Mouse (Mus musculus): Measurements from ENCODE around the gene Gmnn. TPM values are rescaled to one million over a fixed set of nuclear protein-coding genes. Genes with fewer than 3 reads are reported as not detected.

The Gmnn gene
- polyA plus RNA-seq, 1 experiment: 53.3 TPM

Other genes starting within 250 kb of the Gmnn start
- 3.8 and 7.8 TPM in 2 replicates for gene Ripor2, start 179.7 kb downstream of the Gmnn start, polyA plus RNA-seq (2012; ENCODE audit: insufficient read depth, insufficient read length, missing spikeins)
- gene Armh2, start 20.7 kb downstream of the Gmnn start, polyA plus RNA-seq (2012; ENCODE audit: insufficient read depth, insufficient read length, missing spikeins): not detected in 2 replicates
- gene BC005537, start 39.7 kb upstream of the Gmnn start, polyA plus RNA-seq (2012; ENCODE audit: insufficient read depth, insufficient read length, missing spikeins): 60.6 and 80.2 TPM in 2 replicates
- 452 and 487 TPM in 2 replicates for gene Acot13, start 69.6 kb upstream of the Gmnn start, polyA plus RNA-seq (2012; ENCODE audit: insufficient read depth, insufficient read length, missing spikeins)
- gene Tdp2, start 69.8 kb upstream of the Gmnn start, polyA plus RNA-seq (2012; ENCODE audit: insufficient read depth, insufficient read length, missing spikeins): 16.2 and 19.9 TPM in 2 replicates
- not detected in 2 replicates for gene D130043K22Rik, start 83.2 kb upstream of the Gmnn start, polyA plus RNA-seq (2012; ENCODE audit: insufficient read depth, insufficient read length, missing spikeins)
- 16.3 and 18.4 TPM in 2 replicates for gene Aldh5a1, start 175.7 kb upstream of the Gmnn start, polyA plus RNA-seq (2012; ENCODE audit: insufficient read depth, insufficient read length, missing spikeins)
- 2.2 and 6.7 TPM in 2 replicates for gene Gpld1, start 181.2 kb upstream of the Gmnn start, polyA plus RNA-seq (2012; ENCODE audit: insufficient read depth, insufficient read length, missing spikeins)

Measured in brown adipose tissue, adult 24 weeks (tissue).